Mouse (Mus musculus): Measurements from ENCODE around the gene Xdh. TPM values are rescaled to one million over a fixed set of nuclear protein-coding genes. Genes with fewer than 3 reads are reported as not detected.

Xdh gene
- polyA plus RNA-seq (2011; ENCODE audit: insufficient read length, low read depth, missing spikeins) = 4.8 and 8.6 TPM in 2 replicates

GRCm38 (mm10) chr17:73950062-73950735 is at the start of gene Xdh:
TSS of gene Xdh (minus strand) at chr17:73950196.
- no peak within 1 kb of the TSS for H3K4me3 ChIP-seq (ENCODE audit: insufficient read depth, low read length)
- H3K4me1 ChIP-seq (ENCODE audit: control insufficient read depth, insufficient read depth, low read length) = peaks cover 3% of the 10 kb centered on the region
- peak within 1 kb of the TSS; percentile 90 for H3K27ac ChIP-seq (ENCODE audit: insufficient read depth, low read length)
- no peak for TF ChIP-seq CTCF (IDR thresholded peaks at IDR 0.05; ENCODE audit: borderline replicate concordance, insufficient read depth, low read length)

GRCm38 (mm10) chr17:73995907-73996645 is 46.1 kb upstream of the Xdh start:
- Histone ChIP-seq H3K4me1 (ENCODE audit: control insufficient read depth, insufficient read depth, low read length) (no peaks in the 10 kb centered on the region), H3K27ac (ENCODE audit: insufficient read depth, low read length) (no peak overlapping the region), H3K4me3 (ENCODE audit: insufficient read depth, low read length) (no peak overlapping the region)
- no peak for TF ChIP-seq CTCF (IDR thresholded peaks at IDR 0.05; ENCODE audit: borderline replicate concordance, insufficient read depth, low read length)
- TF ChIP-seq POLR2A (IDR thresholded peaks at IDR 0.05; ENCODE audit: low read depth, low read length) = no peak

GRCm38 (mm10) chr17:73991264-73991663 is 41.3 kb upstream of the Xdh start:
- Histone ChIP-seq H3K4me3 (ENCODE audit: insufficient read depth, low read length) (no peak overlapping the region), H3K27ac (ENCODE audit: insufficient read depth, low read length) (no peak overlapping the region), H3K4me1 (ENCODE audit: control insufficient read depth, insufficient read depth, low read length) (no peaks in the 10 kb centered on the region)
- no peak for TF ChIP-seq CTCF (IDR thresholded peaks at IDR 0.05; ENCODE audit: borderline replicate concordance, insufficient read depth, low read length)
- no peak for TF ChIP-seq POLR2A (IDR thresholded peaks at IDR 0.05; ENCODE audit: low read depth, low read length)

GRCm38 (mm10) chr17:73986571-73986970 is 36.6 kb upstream of the Xdh start:
- Histone ChIP-seq H3K4me1 (ENCODE audit: control insufficient read depth, insufficient read depth, low read length) (no peaks in the 10 kb centered on the region), H3K27ac (ENCODE audit: insufficient read depth, low read length) (no peak overlapping the region), H3K4me3 (ENCODE audit: insufficient read depth, low read length) (no peak overlapping the region)
- no peak for TF ChIP-seq CTCF (IDR thresholded peaks at IDR 0.05; ENCODE audit: borderline replicate concordance, insufficient read depth, low read length)
- TF ChIP-seq POLR2A (IDR thresholded peaks at IDR 0.05; ENCODE audit: low read depth, low read length) = no peak

GRCm38 (mm10) chr17:73985936-73986335 is 35.9 kb upstream of the Xdh start:
- H3K4me3 ChIP-seq (ENCODE audit: insufficient read depth, low read length) = no peak overlapping the region
- no peak overlapping the region for H3K27ac ChIP-seq (ENCODE audit: insufficient read depth, low read length)
- TF ChIP-seq CTCF (IDR thresholded peaks at IDR 0.05; ENCODE audit: borderline replicate concordance, insufficient read depth, low read length) = no peak
- no peak for TF ChIP-seq POLR2A (IDR thresholded peaks at IDR 0.05; ENCODE audit: low read depth, low read length)
- no peaks in the 10 kb centered on the region for H3K4me1 ChIP-seq (ENCODE audit: control insufficient read depth, insufficient read depth, low read length)

GRCm38 (mm10) chr17:73984508-73984907 is 34.5 kb upstream of the Xdh start:
- TF ChIP-seq POLR2A (IDR thresholded peaks at IDR 0.05; ENCODE audit: low read depth, low read length) (no peak), CTCF (IDR thresholded peaks at IDR 0.05; ENCODE audit: borderline replicate concordance, insufficient read depth, low read length) (no peak)
- Histone ChIP-seq H3K4me1 (ENCODE audit: control insufficient read depth, insufficient read depth, low read length) (no peaks in the 10 kb centered on the region), H3K4me3 (ENCODE audit: insufficient read depth, low read length) (no peak overlapping the region), H3K27ac (ENCODE audit: insufficient read depth, low read length) (no peak overlapping the region; the same call in 1 of the 2 replicates)

- TF ChIP-seq CTCF (IDR thresholded peaks at IDR 0.05; ENCODE audit: borderline replicate concordance, insufficient read depth, low read length) (no peak), POLR2A (IDR thresholded peaks at IDR 0.05; ENCODE audit: low read depth, low read length) (no peak)
These were observed 32.9 kb upstream of the Xdh start for GRCm38 (mm10) chr17:73982871-73983270.

GRCm38 (mm10) chr17:73976066-73976465 is 26.1 kb upstream of the Xdh start:
- no peak overlapping the region for H3K27ac ChIP-seq (ENCODE audit: insufficient read depth, low read length)
- H3K4me1 ChIP-seq (ENCODE audit: control insufficient read depth, insufficient read depth, low read length) = no peaks in the 10 kb centered on the region
- TF ChIP-seq CTCF (IDR thresholded peaks at IDR 0.05; ENCODE audit: borderline replicate concordance, insufficient read depth, low read length) (no peak), POLR2A (IDR thresholded peaks at IDR 0.05; ENCODE audit: low read depth, low read length) (no peak)
- no peak overlapping the region for H3K4me3 ChIP-seq (ENCODE audit: insufficient read depth, low read length)

More at GRCm38 (mm10) chr17:73982871-73983270, 32.9 kb upstream of the Xdh start:
- no peaks in the 10 kb centered on the region for H3K4me1 ChIP-seq (ENCODE audit: control insufficient read depth, insufficient read depth, low read length)
- no peak overlapping the region for H3K27ac ChIP-seq (ENCODE audit: insufficient read depth, low read length)
- no peak overlapping the region for H3K4me3 ChIP-seq (ENCODE audit: insufficient read depth, low read length)

GRCm38 (mm10) chr17:73972648-73973047 is 22.7 kb upstream of the Xdh start:
- TF ChIP-seq CTCF (IDR thresholded peaks at IDR 0.05; ENCODE audit: borderline replicate concordance, insufficient read depth, low read length) (no peak), POLR2A (IDR thresholded peaks at IDR 0.05; ENCODE audit: low read depth, low read length) (no peak)
- Histone ChIP-seq H3K4me1 (ENCODE audit: control insufficient read depth, insufficient read depth, low read length) (peaks cover 2% of the 10 kb centered on the region), H3K4me3 (ENCODE audit: insufficient read depth, low read length) (no peak overlapping the region), H3K27ac (ENCODE audit: insufficient read depth, low read length) (no peak overlapping the region)

- peak overlapping the region; percentile 90 for H3K27ac ChIP-seq (ENCODE audit: insufficient read depth, low read length)
- peaks cover 2% of the 10 kb centered on the region for H3K4me1 ChIP-seq (ENCODE audit: control insufficient read depth, insufficient read depth, low read length)
- H3K4me3 ChIP-seq (ENCODE audit: insufficient read depth, low read length) = no peak overlapping the region
- TF ChIP-seq CTCF (IDR thresholded peaks at IDR 0.05; ENCODE audit: borderline replicate concordance, insufficient read depth, low read length) = no peak
- TF ChIP-seq POLR2A (IDR thresholded peaks at IDR 0.05; ENCODE audit: low read depth, low read length) = no peak
These were observed 21.3 kb upstream of the Xdh start for GRCm38 (mm10) chr17:73971291-73971690.

Measured in embryonic fibroblast, embryonic 13.5 days (primary cell).